Mouse (Mus musculus) neural tube, embryonic 14.5 days (tissue): ENCODE data around the gene Gm28308. TPM values are rescaled to one million over a fixed set of nuclear protein-coding genes. Genes with fewer than 3 reads are reported as not detected.

Experiments
- ATAC-seq: fragments of 200-750 bp; cut with Nextera tagmentation; 2 replicates; pipeline ENCODE4 v1.8.0; 2017; ENCODE audit warnings: low read depth, mild to moderate bottlenecking, moderate TSS enrichment, moderate library complexity
- H3K27ac ChIP-seq: fragments of 300-500 bp; sonication (generic); 2 replicates; pipeline ENCODE4 v1.5.1; 2014; ENCODE audit warnings: low read depth, mild to moderate bottlenecking, control low read depth, low read length, moderate library complexity, mixed read lengths
- H3K27me3 ChIP-seq: fragments of 300-500 bp; sonication (generic); 2 replicates; pipeline ENCODE4 v1.6.1; 2014; ENCODE audit warnings: low read length; ENCODE audit not compliant: control insufficient read depth, insufficient read depth
- H3K36me3 ChIP-seq: fragments of 300-500 bp; sonication (generic); 2 replicates; pipeline ENCODE4 v1.6.1; 2014; ENCODE audit warnings: low read length, mixed read lengths; ENCODE audit not compliant: control insufficient read depth, insufficient read depth
- H3K4me1 ChIP-seq: fragments of 300-500 bp; sonication (generic); 2 replicates; pipeline ENCODE4 v1.6.1; 2014; ENCODE audit warnings: low read length; ENCODE audit not compliant: control insufficient read depth, insufficient read depth
- H3K4me2 ChIP-seq: fragments of 300-500 bp; sonication (generic); 2 replicates; pipeline ENCODE4 v1.6.1; 2014; ENCODE audit warnings: mild to moderate bottlenecking, low read depth, low read length, control low read depth
- H3K4me3 ChIP-seq: fragments of 300-500 bp; sonication (generic); 2 replicates; pipeline ENCODE4 v1.5.1; 2014; ENCODE audit warnings: low read depth, low read length, control low read depth, mixed read lengths
- H3K9ac ChIP-seq: fragments of 300-500 bp; sonication (generic); replicated peaks from 2 replicates; pipeline ENCODE4 v1.6.1; 2014; ENCODE audit warnings: low read depth, mild to moderate bottlenecking, control low read depth, low read length, mixed read lengths
- H3K9me3 ChIP-seq: fragments of 300-500 bp; sonication (generic); 2 replicates; pipeline ENCODE4 v1.6.1; 2016; ENCODE audit warnings: low read length; ENCODE audit not compliant: control insufficient read depth
- WGBS: fragments of 180-500 bp; shearing (Covaris S2); extraction: QIAGEN DNeasy Blood & Tissue Kit; methylation state at CpG from one replicate; pipeline ENCODE4 v1.1.7; 2014; 5-methylcytosine and 5-hydroxymethylcytosine counted together
- polyA plus RNA-seq: library from polyadenylated mRNA; unstranded; fragments of >200 nt; fragmentation: Nextera tagmentation; extraction: Ambion mirVana; gene quantifications from 2 replicates; pipeline ENCODE4 v1.2.1, GENCODE M21; 2014

Gm28308 gene
- polyA plus RNA-seq, 1 experiment from 2014 or later, result 4.2 TPM

GRCm38 (mm10) chr6:52218643-52219215 is 5.6 kb upstream of the Gm28308 start:
- Histone ChIP-seq H3K27ac (peak overlapping the region; percentile 99), H3K27me3 (no peaks in the 10 kb centered on the region), H3K4me3 (peak overlapping the region; percentile 88), H3K9ac (peak overlapping the region; percentile 98), H3K36me3 (no peaks in the 10 kb centered on the region), H3K4me1 (peaks cover 36% of the 10 kb centered on the region), H3K4me2 (peak overlapping the region; percentile 99), H3K9me3 (no peaks in the 10 kb centered on the region)
- WGBS, result 3% methylated on average over 14 of the region's 14 CpGs
- no peak for ATAC-seq

GRCm38 (mm10) chr6:52217895-52218642 is 4.9 kb upstream of the Gm28308 start:
- H3K36me3 ChIP-seq, result no peaks in the 10 kb centered on the region
- 3% methylated on average over 23 of the region's 23 CpGs for WGBS
- peaks cover 36% of the 10 kb centered on the region for H3K4me1 ChIP-seq
- no peaks in the 10 kb centered on the region for H3K27me3 ChIP-seq
- H3K9ac ChIP-seq, result peak overlapping the region; percentile 98
- peak overlapping the region; percentile 99 for H3K4me2 ChIP-seq
- ATAC-seq, result no peak
- H3K9me3 ChIP-seq, result no peaks in the 10 kb centered on the region
- peak overlapping the region; percentile 99 for H3K27ac ChIP-seq
- H3K4me3 ChIP-seq, result peak overlapping the region; percentile 88

GRCm38 (mm10) chr6:52217459-52217768 is 4.3 kb upstream of the Gm28308 start:
- Histone ChIP-seq H3K4me3 (peak overlapping the region; percentile 88), H3K27me3 (no peaks in the 10 kb centered on the region), H3K9me3 (no peaks in the 10 kb centered on the region), H3K27ac (peak overlapping the region; percentile 99), H3K36me3 (no peaks in the 10 kb centered on the region), H3K4me2 (peak overlapping the region; percentile 99), H3K4me1 (peaks cover 36% of the 10 kb centered on the region), H3K9ac (peak overlapping the region; percentile 98)
- ATAC-seq, result peak; percentile 79
- under 1% methylated on average over 24 of the region's 25 CpGs for WGBS

- Histone ChIP-seq H3K4me3 (peak overlapping the region; percentile 88), H3K27ac (peak overlapping the region; percentile 99), H3K9me3 (no peaks in the 10 kb centered on the region), H3K27me3 (no peaks in the 10 kb centered on the region), H3K9ac (peak overlapping the region; percentile 98), H3K4me2 (peak overlapping the region; percentile 99), H3K36me3 (no peaks in the 10 kb centered on the region), H3K4me1 (peaks cover 36% of the 10 kb centered on the region)
- ATAC-seq, result peak; percentile 15
- WGBS, result under 1% methylated on average over 60 of the region's 60 CpGs
Measured at GRCm38 (mm10) chr6:52216691-52217458, 3.7 kb upstream of the Gm28308 start.

- Histone ChIP-seq H3K4me1 (peaks cover 36% of the 10 kb centered on the region), H3K9me3 (no peaks in the 10 kb centered on the region), H3K4me2 (peak overlapping the region; percentile 99), H3K36me3 (no peaks in the 10 kb centered on the region), H3K9ac (peak overlapping the region; percentile 98), H3K4me3 (peak overlapping the region; percentile 88), H3K27ac (peak overlapping the region; percentile 99), H3K27me3 (no peaks in the 10 kb centered on the region)
- WGBS, result under 1% methylated on average over 30 of the region's 30 CpGs
- ATAC-seq, result no peak
Measured at GRCm38 (mm10) chr6:52215771-52216535, 2.8 kb upstream of the Gm28308 start.

GRCm38 (mm10) chr6:52215070-52215469 is 1.9 kb upstream of the Gm28308 start:
- Histone ChIP-seq H3K27me3 (no peaks in the 10 kb centered on the region), H3K36me3 (no peaks in the 10 kb centered on the region), H3K4me2 (peak overlapping the region; percentile 99), H3K4me3 (peak overlapping the region; percentile 88), H3K9me3 (no peaks in the 10 kb centered on the region), H3K9ac (peak overlapping the region; percentile 98), H3K27ac (peak overlapping the region; percentile 99), H3K4me1 (peaks cover 36% of the 10 kb centered on the region)
- no peak for ATAC-seq
- WGBS, result 6% methylated on average over 3 of the region's 3 CpGs

GRCm38 (mm10) chr6:52214271-52214670 is 1.1 kb upstream of the Gm28308 start:
- H3K9me3 ChIP-seq, result no peaks in the 10 kb centered on the region
- no peaks in the 10 kb centered on the region for H3K27me3 ChIP-seq
- peak overlapping the region; percentile 99 for H3K4me2 ChIP-seq
- peaks cover 35% of the 10 kb centered on the region for H3K4me1 ChIP-seq
- WGBS, result 11% methylated on average over 5 of the region's 5 CpGs
- peak overlapping the region; percentile 88 for H3K4me3 ChIP-seq
- no peaks in the 10 kb centered on the region for H3K36me3 ChIP-seq
- ATAC-seq, result no peak
- H3K27ac ChIP-seq, result peak overlapping the region; percentile 99
- H3K9ac ChIP-seq, result peak overlapping the region; percentile 98

GRCm38 (mm10) chr6:52212556-52213118 is 502 bp downstream of the Gm28308 start:
- ATAC-seq, result peak; percentile 20; the same call in 1 of the 2 replicates
- WGBS, result 1% methylated on average over 22 of the region's 22 CpGs
- peaks cover 27% of the 10 kb centered on the region for H3K4me1 ChIP-seq
- peak overlapping the region; percentile 98 for H3K9ac ChIP-seq
- H3K36me3 ChIP-seq, result no peaks in the 10 kb centered on the region
- peak overlapping the region; percentile 99 for H3K27ac ChIP-seq
- H3K27me3 ChIP-seq, result no peaks in the 10 kb centered on the region
- H3K4me3 ChIP-seq, result peak overlapping the region; percentile 88
- no peaks in the 10 kb centered on the region for H3K9me3 ChIP-seq
- peak overlapping the region; percentile 99 for H3K4me2 ChIP-seq
